Mouse (Mus musculus): ENCODE measurements around the gene Gm20683. TPM values are rescaled to one million over a fixed set of nuclear protein-coding genes. Genes with fewer than 3 reads are reported as not detected.
A peak's percentile ranks its signal among the peaks of the same experiment; 100 is the strongest.
"Not testable (repeated sequence)": the region's sequence is repeated elsewhere in the genome, so short reads cannot be mapped to it uniquely, and the experiment has no call there.

The Gm20683 gene
- polyA plus RNA-seq, 1 experiment from 2014 or later: 1.6 TPM

- Histone ChIP-seq H3K36me3 (peaks cover 29% of the 10 kb centered on the region), H3K4me2 (peak within 1 kb of the TSS; percentile 97), H3K27ac (ENCODE audit: poor library complexity, severe bottlenecking) (0 out of 2 replicates have a peak within 1 kb of the TSS, but pooled peaks have one; percentile 39), H3K4me1 (replicated peaks) (peaks cover 42% of the 10 kb centered on the region), H3K4me3 (peak within 1 kb of the TSS; percentile 73), H3K9ac (peak within 1 kb of the TSS; percentile 67), H3K27me3 (replicated peaks) (peaks cover 41% of the 10 kb centered on the region), H3K9me3 (replicated peaks) (no peaks in the 10 kb centered on the region)
- peak; percentile 61; the same call in 1 of the 2 replicates for ATAC-seq (ENCODE audit: insufficient number of reproducible peaks, low FRiP score)
- WGBS: under 1% methylated on average over 18 of the region's 18 CpGs
Measured at GRCm38 (mm10) chr17:25823452-25823851, 18.1 kb downstream of the Gm20683 start, which contains the start of gene Wdr24. TSS of gene Wdr24 (plus strand) at chr17:25823627.

DNA sequence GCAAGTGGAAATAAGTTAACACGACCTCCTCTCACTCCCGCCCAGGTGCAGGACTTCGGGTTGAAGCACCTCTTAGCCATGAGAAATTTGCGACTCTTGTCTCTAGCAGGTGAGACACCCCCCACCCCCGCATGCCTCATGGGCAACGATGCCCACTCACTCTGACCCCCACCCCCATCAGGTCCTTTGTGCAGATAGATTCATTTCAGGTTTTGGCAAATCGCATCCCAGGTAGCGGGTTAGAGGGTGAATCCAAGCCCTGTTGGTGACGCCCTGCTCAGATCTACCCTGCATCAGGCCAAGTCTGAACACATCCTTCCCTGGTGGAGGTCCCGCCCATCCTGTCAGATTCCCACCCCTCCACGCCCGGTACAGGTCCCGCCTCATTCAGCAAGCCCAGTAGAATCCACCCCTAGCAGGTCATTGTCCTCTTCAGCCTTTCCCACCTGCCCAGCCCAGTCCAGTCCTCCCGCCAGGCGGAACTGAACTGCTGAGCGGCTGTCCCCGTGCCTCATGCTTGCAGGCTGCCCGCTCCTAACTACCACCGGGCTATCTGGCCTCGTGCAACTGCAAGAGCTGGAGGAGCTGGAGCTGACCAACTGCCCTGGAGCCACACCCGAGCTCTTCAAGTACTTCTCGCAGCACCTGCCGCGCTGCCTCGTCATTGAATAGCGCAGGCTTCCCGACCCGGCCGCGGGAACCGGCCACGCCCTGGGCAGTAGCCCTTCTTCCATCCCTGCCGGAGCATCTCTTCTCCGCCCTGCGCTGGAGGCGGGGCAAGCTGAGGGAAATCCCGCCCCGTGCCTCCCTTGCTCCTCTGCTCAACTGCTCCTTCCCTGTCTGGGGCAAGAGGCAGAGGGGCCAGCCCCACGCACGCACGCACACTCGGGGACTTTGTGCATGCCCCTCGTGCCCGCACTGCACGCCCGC is 22.4 kb downstream of the Gm20683 start:
- Histone ChIP-seq H3K4me1 (replicated peaks) (peaks cover 9% of the 10 kb centered on the region), H3K27me3 (replicated peaks) (peaks cover 83% of the 10 kb centered on the region), H3K4me3 (peak overlapping the region; percentile 10), H3K36me3 (no peaks in the 10 kb centered on the region), H3K9me3 (replicated peaks) (no peaks in the 10 kb centered on the region), H3K4me2 (no peak overlapping the region), H3K9ac (0 out of 2 replicates have a peak overlapping the region, but pooled peaks have one; percentile 3), H3K27ac (ENCODE audit: poor library complexity, severe bottlenecking) (no peak overlapping the region)
- WGBS: 6% methylated on average over 46 of the region's 46 CpGs
- ATAC-seq (ENCODE audit: insufficient number of reproducible peaks, low FRiP score): peak; percentile 37; the same call in 1 of the 2 replicates

GRCm38 (mm10) chr17:25817662-25818061 is 23.9 kb downstream of the Gm20683 start:
- Histone ChIP-seq H3K4me2 (no peak overlapping the region), H3K27ac (ENCODE audit: poor library complexity, severe bottlenecking) (no peak overlapping the region), H3K9me3 (replicated peaks) (no peaks in the 10 kb centered on the region), H3K36me3 (no peaks in the 10 kb centered on the region), H3K27me3 (replicated peaks) (peaks cover 95% of the 10 kb centered on the region), H3K4me3 (no peak overlapping the region), H3K4me1 (replicated peaks) (peaks cover 9% of the 10 kb centered on the region), H3K9ac (no peak overlapping the region)
- ATAC-seq (ENCODE audit: insufficient number of reproducible peaks, low FRiP score): no peak
- 74% methylated on average over 11 of the region's 11 CpGs for WGBS

- no peak overlapping the region for H3K4me3 ChIP-seq
- H3K4me2 ChIP-seq: no peak overlapping the region
- H3K4me1 ChIP-seq (replicated peaks): peaks cover 12% of the 10 kb centered on the region
- H3K9ac ChIP-seq: no peak overlapping the region
- peaks cover 97% of the 10 kb centered on the region for H3K27me3 ChIP-seq (replicated peaks)
- H3K9me3 ChIP-seq (replicated peaks): no peaks in the 10 kb centered on the region
- no peaks in the 10 kb centered on the region for H3K36me3 ChIP-seq
- WGBS: under 1% methylated on average over 20 of the region's 20 CpGs
- no peak for ATAC-seq (ENCODE audit: insufficient number of reproducible peaks, low FRiP score)
- H3K27ac ChIP-seq (ENCODE audit: poor library complexity, severe bottlenecking): no peak overlapping the region
Measured at GRCm38 (mm10) chr17:25813471-25813870, 28.1 kb downstream of the Gm20683 start.

DNA sequence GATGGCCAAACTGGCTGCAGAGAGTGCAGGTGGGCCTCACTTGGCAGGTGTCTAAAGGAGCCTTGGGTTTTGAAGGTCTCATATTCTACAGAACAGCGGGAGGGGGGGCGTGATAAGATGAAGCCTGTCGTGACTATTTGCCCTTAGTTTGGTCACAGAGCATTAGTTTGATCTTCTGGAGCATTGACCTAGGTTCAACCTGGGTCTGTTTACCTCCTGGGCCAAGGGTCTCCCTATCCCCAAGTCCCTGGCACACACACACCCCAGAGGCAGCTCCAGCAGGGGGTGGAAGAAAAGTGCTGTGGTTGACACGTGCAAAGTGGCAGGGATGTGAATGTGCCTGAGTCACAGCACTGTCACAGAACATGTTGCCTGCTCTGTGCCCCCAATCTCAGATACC is 30.7 kb downstream of the Gm20683 start:
- 71% methylated on average over 4 of the region's 4 CpGs for WGBS
- Histone ChIP-seq H3K4me2 (no peak overlapping the region), H3K4me1 (replicated peaks) (peaks cover 12% of the 10 kb centered on the region), H3K36me3 (no peaks in the 10 kb centered on the region), H3K27me3 (replicated peaks) (peaks cover 83% of the 10 kb centered on the region), H3K4me3 (no peak overlapping the region), H3K9me3 (replicated peaks) (no peaks in the 10 kb centered on the region), H3K9ac (no peak overlapping the region), H3K27ac (ENCODE audit: poor library complexity, severe bottlenecking) (no peak overlapping the region)
- no peak for ATAC-seq (ENCODE audit: insufficient number of reproducible peaks, low FRiP score)

DNA sequence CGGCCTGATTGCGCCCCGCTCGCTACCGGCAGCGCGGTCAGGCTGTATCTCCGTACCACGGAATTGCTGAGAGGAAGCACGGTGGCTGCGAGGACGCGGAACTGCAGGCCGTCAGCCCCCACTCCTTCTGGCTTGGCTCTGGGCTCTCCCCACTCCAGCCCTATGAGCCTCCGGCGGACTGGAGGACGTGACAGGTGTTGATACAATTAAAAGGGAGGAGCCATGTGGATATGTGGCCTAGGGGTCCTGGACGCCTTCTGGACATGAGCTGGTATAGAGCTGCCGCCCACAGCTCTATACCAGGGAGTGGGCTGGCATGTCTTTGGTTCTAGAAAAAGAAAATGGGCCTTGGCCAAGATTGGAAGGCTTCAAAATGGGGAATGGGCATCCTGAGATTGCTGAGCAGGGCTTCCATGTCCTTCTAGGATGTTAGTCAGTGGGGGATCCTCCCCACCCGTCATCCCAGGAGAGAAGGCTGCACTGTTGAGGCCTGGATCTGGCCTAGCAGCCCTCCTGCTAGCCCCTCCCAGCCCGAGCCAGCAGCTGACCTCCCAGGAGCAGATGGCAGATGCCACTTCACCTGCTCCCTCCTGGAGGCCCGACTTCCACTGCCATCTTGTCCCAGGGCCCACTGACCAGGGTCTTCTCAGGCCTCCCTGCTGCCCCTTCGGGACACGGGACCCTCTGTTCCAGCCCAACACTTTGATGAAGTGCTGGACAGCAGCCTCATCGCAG is 31.8 kb downstream of the Gm20683 start:
- Histone ChIP-seq H3K36me3 (no peaks in the 10 kb centered on the region), H3K9me3 (replicated peaks) (no peaks in the 10 kb centered on the region), H3K27ac (ENCODE audit: poor library complexity, severe bottlenecking) (no peak overlapping the region), H3K4me2 (peak overlapping the region; percentile 96), H3K4me1 (replicated peaks) (peaks cover 12% of the 10 kb centered on the region), H3K4me3 (peak overlapping the region; percentile 69), H3K9ac (peak overlapping the region; percentile 74), H3K27me3 (replicated peaks) (peaks cover 73% of the 10 kb centered on the region)
- ATAC-seq (ENCODE audit: insufficient number of reproducible peaks, low FRiP score): peak; percentile 46; the same call in 1 of the 2 replicates
- 11% methylated on average over 25 of the region's 25 CpGs for WGBS

DNA sequence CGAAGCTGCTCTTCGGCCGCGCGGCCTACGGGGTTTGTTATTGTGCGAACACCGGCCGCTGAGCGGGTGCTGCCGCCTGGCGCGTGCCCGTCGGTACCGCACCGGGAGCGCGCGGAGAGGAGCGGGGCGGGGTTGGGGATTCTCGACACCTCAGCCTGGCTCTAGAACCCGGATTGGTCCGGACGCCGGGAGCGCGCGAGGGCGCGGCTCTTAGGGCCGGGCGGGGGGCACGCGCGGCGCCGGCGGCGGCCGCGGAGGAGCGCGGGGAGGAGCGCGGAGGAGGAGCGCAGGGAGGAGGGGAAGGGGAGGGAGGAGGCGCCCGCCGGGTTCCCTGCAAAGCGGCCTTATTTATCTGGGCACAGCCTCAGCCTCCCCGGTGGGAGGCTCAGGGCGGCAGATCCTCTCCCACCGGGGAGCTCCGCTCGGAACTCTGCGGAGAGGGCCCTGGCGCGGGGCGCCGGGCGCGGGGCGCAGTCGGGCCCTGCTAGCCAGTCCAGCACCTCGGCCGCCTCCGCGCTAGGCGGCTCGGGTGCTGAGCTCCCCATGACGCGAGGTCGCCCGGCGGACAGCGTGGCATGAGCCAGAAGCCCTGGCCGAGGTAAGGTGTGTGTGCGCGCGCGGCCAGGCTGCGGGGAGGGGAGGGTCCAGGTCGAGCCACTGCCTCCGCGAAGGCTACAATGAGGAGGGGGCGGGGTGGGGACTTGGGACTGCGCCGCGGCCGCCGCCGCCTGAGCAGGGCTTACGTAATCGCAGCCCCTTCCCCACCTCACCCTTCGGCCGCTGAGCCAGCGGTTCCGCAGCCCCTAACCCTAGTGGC is 32.6 kb downstream of the Gm20683 start, which contains the start of gene Fbxl16:
TSS of gene Fbxl16 (plus strand) at position 297 of the 817 bp plus-strand sequence.
- Histone ChIP-seq H3K27me3 (replicated peaks) (peaks cover 70% of the 10 kb centered on the region), H3K9me3 (replicated peaks) (no peaks in the 10 kb centered on the region), H3K4me2 (peak within 1 kb of the TSS; percentile 96), H3K4me1 (replicated peaks) (peaks cover 12% of the 10 kb centered on the region), H3K4me3 (peak within 1 kb of the TSS; percentile 69), H3K36me3 (no peaks in the 10 kb centered on the region), H3K9ac (peak within 1 kb of the TSS; percentile 74), H3K27ac (ENCODE audit: poor library complexity, severe bottlenecking) (no peak within 1 kb of the TSS)
- under 1% methylated on average over 84 of the region's 100 CpGs for WGBS
- ATAC-seq (ENCODE audit: insufficient number of reproducible peaks, low FRiP score): peak; percentile 63

- H3K4me1 ChIP-seq (replicated peaks): peaks cover 14% of the 10 kb centered on the region
- H3K9ac ChIP-seq: peak overlapping the region; percentile 74; the same call in 1 of the 2 replicates
- H3K4me2 ChIP-seq: peak overlapping the region; percentile 96
- WGBS: 36% methylated on average over 5 of the region's 5 CpGs
- H3K36me3 ChIP-seq: no peaks in the 10 kb centered on the region
- H3K27me3 ChIP-seq (replicated peaks): peaks cover 63% of the 10 kb centered on the region
- H3K27ac ChIP-seq (ENCODE audit: poor library complexity, severe bottlenecking): no peak overlapping the region
- H3K4me3 ChIP-seq: peak overlapping the region; percentile 69
- H3K9me3 ChIP-seq (replicated peaks): no peaks in the 10 kb centered on the region
- no peak for ATAC-seq (ENCODE audit: insufficient number of reproducible peaks, low FRiP score)
Measured at GRCm38 (mm10) chr17:25808028-25808427, 33.5 kb downstream of the Gm20683 start.

- WGBS: 46% methylated on average over 2 of the region's 2 CpGs
- not testable (repeated sequence) for H3K4me2 ChIP-seq; H3K9ac ChIP-seq; H3K4me3 ChIP-seq; ATAC-seq (ENCODE audit: insufficient number of reproducible peaks, low FRiP score); H3K36me3 ChIP-seq; H3K9me3 ChIP-seq (replicated peaks); H3K27ac ChIP-seq (ENCODE audit: poor library complexity, severe bottlenecking)
- Histone ChIP-seq H3K4me1 (replicated peaks) (peaks cover 19% of the 10 kb centered on the region), H3K27me3 (replicated peaks) (peaks cover 57% of the 10 kb centered on the region)
Measured at GRCm38 (mm10) chr17:25807452-25807851, 34.1 kb downstream of the Gm20683 start.

GRCm38 (mm10) chr17:25806507-25806906 is 35.1 kb downstream of the Gm20683 start:
- Histone ChIP-seq H3K4me3 (no peak overlapping the region), H3K36me3 (no peaks in the 10 kb centered on the region), H3K9ac (no peak overlapping the region), H3K4me1 (replicated peaks) (peaks cover 23% of the 10 kb centered on the region), H3K9me3 (replicated peaks) (no peaks in the 10 kb centered on the region), H3K27ac (ENCODE audit: poor library complexity, severe bottlenecking) (no peak overlapping the region), H3K27me3 (replicated peaks) (peaks cover 53% of the 10 kb centered on the region), H3K4me2 (no peak overlapping the region)
- no peak for ATAC-seq (ENCODE audit: insufficient number of reproducible peaks, low FRiP score)
- WGBS: 78% methylated on average over 4 of the region's 4 CpGs
